Mouse (Mus musculus) limb, embryonic 11.5 days (tissue): Measurements from ENCODE around the gene Pik3r6. TPM values are rescaled to one million over a fixed set of nuclear protein-coding genes. Genes with fewer than 3 reads are reported as not detected.

Experiments used
- ATAC-seq: fragments of 200-750 bp; cut with Nextera tagmentation; 2 replicates; pipeline ENCODE4 v1.8.0; 2017; ENCODE audit warnings: low read depth; ENCODE audit not compliant: insufficient number of reproducible peaks, low FRiP score, low TSS enrichment
- DNase-seq: peaks from one replicate; pipeline ENCODE4 v3.0.0-alpha.2; 2015; ENCODE audit warnings: low spot score
- H3K27ac ChIP-seq: fragments of 300-500 bp; sonication (generic); replicated peaks from 2 replicates; pipeline ENCODE4 v1.5.1; 2014; ENCODE audit warnings: low read depth, mild to moderate bottlenecking, low read length
- H3K27me3 ChIP-seq: fragments of 300-500 bp; sonication (generic); 2 replicates; pipeline ENCODE4 v1.6.1; 2014; ENCODE audit warnings: mild to moderate bottlenecking, low read length, mixed read lengths; ENCODE audit not compliant: control insufficient read depth, insufficient read depth
- H3K36me3 ChIP-seq: fragments of 300-500 bp; sonication (generic); 2 replicates; pipeline ENCODE4 v1.6.1; 2014; ENCODE audit warnings: mild to moderate bottlenecking, low read length, moderate library complexity, mixed read lengths; ENCODE audit not compliant: control insufficient read depth, insufficient read depth
- H3K4me1 ChIP-seq: fragments of 300-500 bp; sonication (generic); 2 replicates; pipeline ENCODE4 v1.6.1; 2014; ENCODE audit warnings: low read length, mixed read lengths; ENCODE audit not compliant: control insufficient read depth, insufficient read depth
- H3K4me2 ChIP-seq: fragments of 300-500 bp; sonication (generic); 2 replicates; pipeline ENCODE4 v1.6.1; 2014; ENCODE audit warnings: low read depth, mild to moderate bottlenecking, moderate library complexity; ENCODE audit not compliant: severe bottlenecking
- H3K4me3 ChIP-seq: fragments of 300-500 bp; sonication (generic); 2 replicates; pipeline ENCODE4 v1.5.1; 2014; ENCODE audit warnings: low read depth, low read length
- H3K9ac ChIP-seq: fragments of 300-500 bp; sonication (generic); 2 replicates; pipeline ENCODE4 v1.6.1; 2014; ENCODE audit warnings: mild to moderate bottlenecking, low read length
- H3K9me3 ChIP-seq: fragments of 300-500 bp; sonication (generic); 2 replicates; pipeline ENCODE4 v1.6.1; 2016; ENCODE audit warnings: low read length; ENCODE audit not compliant: control insufficient read depth
- WGBS: fragments of 180-500 bp; shearing (Covaris S2); extraction: QIAGEN DNeasy Blood & Tissue Kit; methylation state at CpG from one replicate; pipeline ENCODE4 v1.1.7; 2014; 5-methylcytosine and 5-hydroxymethylcytosine counted together
- polyA plus RNA-seq: library from polyadenylated mRNA; unstranded; fragments of >200 nt; fragmentation: Nextera tagmentation; extraction: Ambion mirVana; gene quantifications from 2 replicates; pipeline ENCODE4 v1.2.1, GENCODE M21; 2014

Gene Pik3r6
- polyA plus RNA-seq, 1 experiment from 2014 or later, result 1.6 TPM

DNA sequence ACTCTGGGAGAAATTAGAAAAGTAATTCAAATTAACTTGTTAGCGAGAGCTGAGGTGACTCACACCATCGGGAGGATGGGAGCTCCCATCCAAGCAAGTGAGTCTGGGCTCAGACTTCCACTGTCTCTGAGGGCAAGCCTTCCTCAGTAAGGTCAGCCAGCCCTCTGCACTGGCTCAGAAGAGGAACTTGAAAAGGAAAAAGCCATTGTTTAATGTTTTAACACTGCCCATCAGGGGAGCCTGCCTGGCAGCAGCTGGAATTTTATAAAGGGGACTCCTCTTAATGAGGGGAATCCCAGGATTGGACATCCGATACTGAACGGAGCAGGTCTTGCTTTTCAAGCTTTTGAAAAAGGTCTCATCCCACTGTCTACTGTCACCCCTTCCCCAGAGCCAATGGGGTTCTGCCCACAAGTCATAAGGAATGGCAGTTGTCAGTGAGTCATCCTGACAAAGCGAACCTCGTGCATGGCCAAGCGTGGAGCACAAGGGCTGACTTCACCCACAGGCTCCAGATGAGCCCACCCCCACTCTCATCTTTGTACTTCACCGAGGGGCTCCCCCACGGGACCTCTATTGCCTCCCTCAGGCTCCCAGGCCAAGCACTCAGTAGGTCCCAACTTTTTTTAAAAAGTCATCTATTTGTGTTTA lies 34.7 kb upstream of the Pik3r6 start:
- WGBS, result 85% methylated on average over 9 of the region's 9 CpGs
- ATAC-seq, result no peak

DNA sequence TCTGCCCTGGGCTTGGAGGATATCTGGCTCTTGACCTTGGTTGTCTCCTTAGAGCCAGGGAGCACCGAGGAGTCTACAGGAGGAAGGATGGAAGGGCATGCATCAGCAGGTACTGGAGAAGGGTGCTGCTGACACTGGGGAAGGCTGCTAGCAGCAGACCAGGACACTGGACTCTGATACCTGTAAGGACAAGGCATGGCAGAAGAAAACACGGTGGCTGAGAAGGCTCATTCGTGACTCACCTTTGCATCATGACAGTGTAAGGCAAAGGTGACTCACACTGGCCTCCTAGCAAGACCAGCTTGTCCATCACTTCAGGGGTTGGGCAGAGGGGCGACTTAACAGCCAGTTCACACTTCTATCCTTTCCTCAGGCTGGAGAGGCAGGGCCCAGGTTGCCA lies 33.9 kb upstream of the Pik3r6 start:
- Histone ChIP-seq H3K36me3 (no peaks in the 10 kb centered on the region), H3K4me1 (no peaks in the 10 kb centered on the region), H3K9me3 (no peaks in the 10 kb centered on the region), H3K27me3 (no peaks in the 10 kb centered on the region), H3K4me3 (no peak overlapping the region), H3K27ac (no peak overlapping the region), H3K9ac (no peak overlapping the region), H3K4me2 (no peak overlapping the region)
- ATAC-seq (no peak), DNase-seq (no peak)
- WGBS, result 85% methylated on average over 4 of the region's 4 CpGs

More for the DNA sequence above, 34.7 kb upstream of the Pik3r6 start:
- no peaks in the 10 kb centered on the region for H3K36me3 ChIP-seq
- H3K27ac ChIP-seq, result no peak overlapping the region
- H3K4me2 ChIP-seq, result no peak overlapping the region
- H3K4me1 ChIP-seq, result no peaks in the 10 kb centered on the region
- DNase-seq, result no peak
- no peak overlapping the region for H3K9ac ChIP-seq
- H3K9me3 ChIP-seq, result no peaks in the 10 kb centered on the region
- no peaks in the 10 kb centered on the region for H3K27me3 ChIP-seq
- no peak overlapping the region for H3K4me3 ChIP-seq

DNA sequence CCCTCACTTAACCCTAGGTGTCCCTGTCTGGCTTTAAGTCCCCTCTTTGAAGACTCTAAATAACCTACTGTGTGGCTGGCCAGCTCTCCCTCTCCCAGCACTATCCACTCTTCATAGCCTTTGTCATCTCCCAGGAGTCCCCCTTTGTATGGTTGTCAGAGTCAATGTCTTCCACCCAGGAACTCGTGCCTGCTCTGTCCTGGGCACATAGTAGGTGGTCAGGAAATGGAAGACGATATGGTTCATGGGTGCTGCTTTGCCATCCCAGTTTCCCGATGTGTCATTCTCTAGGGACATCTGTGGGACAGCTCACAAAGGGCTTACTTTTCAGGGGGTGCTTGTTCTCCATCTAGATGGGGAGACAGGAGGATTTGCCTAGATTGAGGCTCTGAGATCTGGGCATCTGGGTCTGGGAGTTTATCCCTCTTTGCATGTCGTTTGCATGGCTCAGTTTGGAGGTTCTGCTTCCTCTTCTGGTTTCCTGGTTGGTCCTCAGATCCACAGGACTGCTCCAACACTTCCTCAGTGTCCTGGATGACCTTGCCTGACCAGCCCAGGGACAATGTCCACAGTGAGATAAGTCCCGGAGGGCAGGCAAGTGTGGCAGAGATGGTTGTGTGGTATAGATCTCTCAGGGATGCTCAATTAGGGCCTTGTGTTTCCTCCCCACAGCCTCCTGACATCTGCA lies 30.5 kb upstream of the Pik3r6 start:
- Histone ChIP-seq H3K4me3 (no peak overlapping the region), H3K4me2 (no peak overlapping the region), H3K36me3 (no peaks in the 10 kb centered on the region), H3K4me1 (no peaks in the 10 kb centered on the region), H3K9me3 (no peaks in the 10 kb centered on the region), H3K27ac (no peak overlapping the region), H3K9ac (no peak overlapping the region), H3K27me3 (no peaks in the 10 kb centered on the region)
- WGBS, result 86% methylated on average over 5 of the region's 5 CpGs
- DNase-seq (no peak), ATAC-seq (no peak)

DNA sequence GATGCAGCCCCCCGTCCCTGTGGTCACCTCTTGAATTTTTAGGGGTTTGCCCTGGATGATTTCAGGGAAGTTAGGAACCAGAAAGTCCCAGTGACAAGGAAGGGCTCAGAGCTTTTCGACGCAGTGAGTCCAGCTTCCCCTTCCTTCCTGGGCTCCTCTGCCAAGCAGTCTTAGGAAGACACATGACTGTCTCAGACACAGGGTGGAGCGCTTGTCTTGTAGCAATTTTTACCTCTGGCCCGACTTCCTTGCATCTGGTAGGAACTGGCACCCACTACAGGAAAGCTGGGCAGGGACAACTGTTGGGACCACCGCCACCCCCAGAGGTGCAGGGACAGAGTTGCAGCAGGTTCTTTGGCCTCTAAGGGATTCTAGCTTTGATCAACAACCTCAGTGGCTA lies 28.2 kb upstream of the Pik3r6 start:
- Histone ChIP-seq H3K9me3 (no peaks in the 10 kb centered on the region), H3K9ac (no peak overlapping the region), H3K4me2 (no peak overlapping the region), H3K4me3 (no peak overlapping the region), H3K36me3 (no peaks in the 10 kb centered on the region), H3K27ac (no peak overlapping the region), H3K4me1 (no peaks in the 10 kb centered on the region), H3K27me3 (no peaks in the 10 kb centered on the region)
- 81% methylated on average over 6 of the region's 6 CpGs for WGBS
- DNase-seq (no peak), ATAC-seq (no peak)

DNA sequence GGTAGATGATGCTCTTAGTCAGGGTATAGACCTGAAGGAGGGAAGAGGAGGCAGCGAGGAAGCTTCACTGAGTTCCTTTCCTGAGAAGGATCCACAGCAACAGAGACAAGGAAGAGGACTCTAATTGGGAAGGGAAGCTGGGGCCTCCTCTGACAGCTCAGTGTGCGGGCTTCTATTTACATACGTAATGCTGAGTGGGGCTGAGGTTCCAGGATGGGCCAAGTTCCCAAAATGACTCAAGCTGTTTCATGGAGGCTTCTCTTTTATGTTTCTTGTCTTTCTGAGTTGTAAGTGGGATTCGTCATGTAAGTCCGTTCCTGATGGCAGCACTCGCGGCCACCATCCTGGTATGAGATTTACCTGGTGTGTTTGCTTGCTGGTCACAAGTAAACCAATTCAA lies 27.1 kb upstream of the Pik3r6 start:
- WGBS, result 87% methylated on average over 7 of the region's 7 CpGs
- ATAC-seq (no peak), DNase-seq (no peak)
- H3K36me3 ChIP-seq, result no peaks in the 10 kb centered on the region
- H3K27me3 ChIP-seq, result no peaks in the 10 kb centered on the region
- no peaks in the 10 kb centered on the region for H3K9me3 ChIP-seq
- no peak overlapping the region for H3K4me3 ChIP-seq
- no peak overlapping the region for H3K9ac ChIP-seq
- H3K27ac ChIP-seq, result no peak overlapping the region
- no peaks in the 10 kb centered on the region for H3K4me1 ChIP-seq
- H3K4me2 ChIP-seq, result no peak overlapping the region

DNA sequence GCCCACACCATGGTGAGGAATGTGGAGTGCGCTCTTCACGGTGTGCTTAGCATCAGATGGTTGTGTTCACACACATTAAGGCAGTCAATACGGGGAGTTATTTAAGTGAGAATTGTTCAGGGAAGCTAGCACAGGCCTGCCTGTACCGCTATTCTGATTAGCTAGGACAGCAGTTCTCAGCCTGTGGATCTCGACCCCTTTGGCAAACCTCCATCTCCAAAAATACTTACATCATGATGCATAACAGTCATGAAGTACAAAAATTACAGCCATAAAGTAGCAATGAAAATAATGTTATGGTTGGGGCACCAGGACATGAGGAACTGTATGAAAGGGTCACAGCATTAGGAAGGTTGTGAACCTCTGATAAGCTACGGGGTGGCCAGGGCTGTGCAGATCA lies 25.2 kb upstream of the Pik3r6 start:
- no peak for DNase-seq

DNA sequence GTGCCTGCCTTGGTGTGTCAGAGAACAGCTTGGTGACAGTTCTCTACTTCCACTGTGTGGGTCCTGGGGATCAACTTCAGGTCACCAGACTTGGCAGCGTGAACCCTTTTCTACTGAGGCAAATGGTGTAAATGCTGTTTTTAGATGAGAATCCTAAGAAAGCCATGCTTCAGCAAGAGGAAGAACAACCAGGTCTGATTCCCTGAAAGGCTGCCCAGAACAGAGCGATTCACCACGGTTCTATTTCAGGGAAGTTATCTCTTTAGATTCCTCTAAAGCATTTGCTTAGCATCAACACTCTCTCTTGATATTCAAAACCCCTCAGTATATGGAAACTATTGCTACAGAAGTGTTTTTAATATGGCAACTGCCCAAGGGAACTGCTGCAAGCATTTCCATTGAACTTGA lies 24.2 kb upstream of the Pik3r6 start:
- no peaks in the 10 kb centered on the region for H3K9me3 ChIP-seq
- H3K4me3 ChIP-seq, result no peak overlapping the region
- no peak overlapping the region for H3K27ac ChIP-seq
- 80% methylated on average over 3 of the region's 3 CpGs for WGBS
- no peak overlapping the region for H3K4me2 ChIP-seq
- no peaks in the 10 kb centered on the region for H3K4me1 ChIP-seq
- no peak overlapping the region for H3K9ac ChIP-seq
- H3K27me3 ChIP-seq, result no peaks in the 10 kb centered on the region
- ATAC-seq (no peak), DNase-seq (no peak)
- H3K36me3 ChIP-seq, result no peaks in the 10 kb centered on the region

More for the DNA sequence above, 25.2 kb upstream of the Pik3r6 start:
- 94% methylated on average over 6 of the region's 6 CpGs for WGBS
- Histone ChIP-seq H3K27me3 (no peaks in the 10 kb centered on the region), H3K4me3 (no peak overlapping the region), H3K36me3 (no peaks in the 10 kb centered on the region), H3K9ac (no peak overlapping the region), H3K4me2 (no peak overlapping the region), H3K9me3 (no peaks in the 10 kb centered on the region), H3K4me1 (no peaks in the 10 kb centered on the region), H3K27ac (no peak overlapping the region)
- ATAC-seq, result no peak

DNA sequence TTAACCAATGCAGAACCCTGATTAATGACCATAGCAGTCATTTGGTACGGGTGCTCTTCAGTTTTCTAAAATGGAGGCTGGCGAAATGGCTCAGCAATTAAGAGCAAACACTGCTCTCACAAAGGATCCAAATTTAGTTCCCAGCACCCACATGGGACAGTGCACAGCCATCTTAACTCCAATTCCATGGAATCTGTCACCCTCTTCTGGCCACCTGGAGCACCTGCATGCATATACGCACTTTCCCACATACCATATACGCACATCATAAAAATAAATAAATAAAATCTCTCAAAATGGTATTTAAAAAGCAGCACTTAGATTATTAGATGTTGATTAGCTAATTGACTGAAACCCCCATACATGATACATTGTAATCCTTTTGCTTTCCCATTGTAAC lies 22.2 kb upstream of the Pik3r6 start:
- Histone ChIP-seq H3K27ac (no peak overlapping the region), H3K4me2 (no peak overlapping the region), H3K36me3 (no peaks in the 10 kb centered on the region), H3K4me1 (no peaks in the 10 kb centered on the region), H3K27me3 (no peaks in the 10 kb centered on the region), H3K4me3 (no peak overlapping the region), H3K9ac (no peak overlapping the region), H3K9me3 (no peaks in the 10 kb centered on the region)
- DNase-seq (no peak), ATAC-seq (no peak)
- 94% methylated on average over 4 of the region's 4 CpGs for WGBS

DNA sequence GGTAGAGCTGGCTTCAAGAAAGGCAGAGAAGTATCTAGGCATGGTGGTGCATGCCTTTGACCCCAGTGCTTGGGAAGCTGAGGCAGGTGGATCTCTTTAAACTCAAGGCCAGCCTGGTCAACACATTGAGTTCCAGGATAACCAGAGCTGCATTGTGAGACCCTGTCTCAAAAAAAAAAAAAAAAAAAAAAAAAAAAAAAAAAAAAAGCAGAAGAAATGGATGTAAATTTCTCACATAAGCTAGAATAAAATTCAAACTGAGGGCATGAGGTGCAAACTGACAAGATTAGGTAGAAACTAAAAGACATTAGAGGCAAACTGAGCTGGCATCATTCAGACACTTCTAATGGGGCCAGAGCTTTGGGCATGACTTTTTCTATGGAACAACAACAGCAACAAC lies 20.8 kb upstream of the Pik3r6 start:
- Histone ChIP-seq H3K36me3 (no peaks in the 10 kb centered on the region), H3K4me2 (no peak overlapping the region), H3K27me3 (no peaks in the 10 kb centered on the region), H3K9me3 (no peaks in the 10 kb centered on the region), H3K27ac (no peak overlapping the region), H3K9ac (no peak overlapping the region), H3K4me3 (no peak overlapping the region), H3K4me1 (no peaks in the 10 kb centered on the region)
- no peak for ATAC-seq
- DNase-seq, result no peak
